Mouse (Mus musculus) midbrain, embryonic 11.5 days (tissue): Measurements from ENCODE around the gene Fam102a. TPM values are rescaled to one million over a fixed set of nuclear protein-coding genes. Genes with fewer than 3 reads are reported as not detected.

Experiments used
- ATAC-seq: fragments of 200-750 bp; cut with Nextera tagmentation; 2 replicates; pipeline ENCODE4 v1.8.0; 2017; ENCODE audit warnings: moderate TSS enrichment, moderate library complexity; ENCODE audit not compliant: low FRiP score
- DNase-seq: peaks from one replicate; pipeline ENCODE4 v3.0.0; 2015; ENCODE audit warnings: low spot score; ENCODE audit errors: missing footprints
- H3K27ac ChIP-seq: fragments of 300-500 bp; sonication (generic); 2 replicates; pipeline ENCODE4 v1.5.1; 2014; ENCODE audit warnings: low read depth, low read length
- H3K27me3 ChIP-seq: fragments of 300-500 bp; sonication (generic); 2 replicates; pipeline ENCODE4 v1.6.1; 2014; ENCODE audit warnings: mild to moderate bottlenecking, low read length, moderate library complexity, mixed read lengths; ENCODE audit not compliant: control insufficient read depth, insufficient read depth
- H3K36me3 ChIP-seq: fragments of 300-500 bp; sonication (generic); 2 replicates; pipeline ENCODE4 v1.6.1; 2014; ENCODE audit warnings: mild to moderate bottlenecking, low read length, moderate library complexity, mixed read lengths; ENCODE audit not compliant: control insufficient read depth, insufficient read depth
- H3K4me1 ChIP-seq: fragments of 300-500 bp; sonication (generic); 2 replicates; pipeline ENCODE4 v1.6.1; 2014; ENCODE audit warnings: low read length; ENCODE audit not compliant: control insufficient read depth, insufficient read depth
- H3K4me2 ChIP-seq: fragments of 300-500 bp; sonication (generic); 2 replicates; pipeline ENCODE4 v1.6.1; 2014; ENCODE audit warnings: mild to moderate bottlenecking, moderate library complexity
- H3K4me3 ChIP-seq: fragments of 300-500 bp; sonication (generic); 2 replicates; pipeline ENCODE4 v1.5.1; 2014; ENCODE audit warnings: low read depth, low read length
- H3K9ac ChIP-seq: fragments of 300-500 bp; sonication (generic); 2 replicates; pipeline ENCODE4 v1.6.1; 2014; ENCODE audit warnings: low read length
- H3K9me3 ChIP-seq: fragments of 300-500 bp; sonication (generic); 2 replicates; pipeline ENCODE4 v1.6.1; 2016; ENCODE audit warnings: low read length; ENCODE audit not compliant: control insufficient read depth
- WGBS: fragments of 180-500 bp; shearing (Covaris S2); extraction: QIAGEN DNeasy Blood & Tissue Kit; methylation state at CpG from one replicate; pipeline ENCODE4 v1.1.7; 2014; 5-methylcytosine and 5-hydroxymethylcytosine counted together
- polyA plus RNA-seq: library from polyadenylated mRNA; unstranded; fragments of >200 nt; fragmentation: Nextera tagmentation; extraction: Ambion mirVana; gene quantifications from 2 replicates; pipeline ENCODE4 v1.2.1, GENCODE M21; 2014

Gene Fam102a
- polyA plus RNA-seq, 1 experiment from 2014 or later, result 6.8 TPM

DNA sequence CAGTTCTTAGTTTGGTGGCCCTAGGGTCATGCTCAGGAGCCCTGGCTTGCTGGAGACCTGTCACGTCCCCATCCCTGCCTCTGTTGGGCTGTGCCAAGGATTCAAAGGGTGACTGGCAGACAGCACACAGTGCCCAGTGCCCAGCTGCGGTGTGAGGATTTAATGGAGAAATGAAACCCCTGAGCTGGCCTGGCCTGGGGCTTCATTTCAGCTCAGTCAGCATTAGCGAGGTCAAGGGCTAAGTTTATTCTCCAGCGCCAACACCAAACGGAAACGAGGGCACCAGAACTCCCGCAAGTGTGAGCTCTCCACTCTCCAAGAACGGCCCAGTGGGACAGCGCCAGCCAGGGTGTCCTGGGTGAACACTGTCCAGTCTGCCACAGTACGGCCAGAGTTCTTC, 55.1 kb downstream of the Fam102a start:
- WGBS, result 83% methylated on average over 10 of the region's 10 CpGs
- DNase-seq (no peak), ATAC-seq (no peak)
- Histone ChIP-seq H3K4me2 (no peak overlapping the region), H3K36me3 (no peaks in the 10 kb centered on the region), H3K9ac (no peak overlapping the region), H3K4me3 (no peak overlapping the region), H3K4me1 (peaks cover 8% of the 10 kb centered on the region), H3K27me3 (no peaks in the 10 kb centered on the region), H3K27ac (no peak overlapping the region), H3K9me3 (no peaks in the 10 kb centered on the region)

DNA sequence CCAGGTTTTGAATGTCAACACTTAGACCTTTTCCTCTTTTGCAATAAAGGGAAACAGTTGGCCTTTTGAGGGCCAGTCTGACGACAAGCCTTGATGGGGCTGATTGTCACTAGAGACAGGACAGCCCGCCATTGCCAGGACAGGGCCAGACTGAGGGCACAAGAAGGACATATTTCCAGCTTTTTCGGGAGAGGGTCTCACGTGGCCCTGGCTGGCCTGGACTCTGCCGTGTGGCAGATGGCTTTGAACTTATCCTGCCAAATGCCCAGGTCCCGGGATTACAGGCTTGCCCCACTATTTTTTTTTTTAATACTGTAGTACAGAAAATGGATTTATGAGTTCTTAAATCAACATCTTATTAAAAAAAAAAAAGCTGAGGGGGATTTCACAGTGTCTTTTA, 56.1 kb downstream of the Fam102a start:
- Histone ChIP-seq H3K9me3 (no peaks in the 10 kb centered on the region), H3K27me3 (no peaks in the 10 kb centered on the region), H3K4me2 (no peak overlapping the region), H3K27ac (no peak overlapping the region), H3K4me3 (no peak overlapping the region), H3K36me3 (no peaks in the 10 kb centered on the region), H3K9ac (no peak overlapping the region), H3K4me1 (peaks cover 8% of the 10 kb centered on the region)
- WGBS, result 75% methylated on average over 6 of the region's 6 CpGs
- ATAC-seq (no peak), DNase-seq (no peak)

DNA sequence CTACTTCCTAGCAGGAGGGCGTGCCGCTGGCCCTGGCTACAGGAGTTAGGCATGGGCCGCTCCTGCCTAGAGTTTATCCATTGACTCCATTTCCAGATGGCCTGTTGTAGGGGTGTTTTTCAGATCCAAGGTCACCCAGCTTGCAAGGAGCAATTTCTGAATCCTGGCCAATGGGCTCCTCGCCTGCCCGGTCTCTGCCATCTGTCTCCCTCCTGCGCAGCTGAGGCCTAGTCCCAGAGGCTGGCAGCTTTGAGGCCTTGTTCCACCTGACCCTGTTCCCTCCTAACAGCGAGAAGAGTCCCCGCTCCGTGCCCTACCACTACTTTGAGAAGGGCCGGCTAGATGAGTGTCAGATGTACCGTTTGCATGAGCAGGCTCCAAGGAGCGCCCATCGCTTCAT, 61.6 kb downstream of the Fam102a start:
- Histone ChIP-seq H3K9ac (no peak overlapping the region), H3K4me3 (no peak overlapping the region), H3K27me3 (no peaks in the 10 kb centered on the region), H3K4me1 (no peaks in the 10 kb centered on the region), H3K36me3 (no peaks in the 10 kb centered on the region), H3K9me3 (no peaks in the 10 kb centered on the region), H3K27ac (no peak overlapping the region), H3K4me2 (no peak overlapping the region)
- no peak for DNase-seq
- ATAC-seq, result no peak
- WGBS, result 94% methylated on average over 13 of the region's 13 CpGs

DNA sequence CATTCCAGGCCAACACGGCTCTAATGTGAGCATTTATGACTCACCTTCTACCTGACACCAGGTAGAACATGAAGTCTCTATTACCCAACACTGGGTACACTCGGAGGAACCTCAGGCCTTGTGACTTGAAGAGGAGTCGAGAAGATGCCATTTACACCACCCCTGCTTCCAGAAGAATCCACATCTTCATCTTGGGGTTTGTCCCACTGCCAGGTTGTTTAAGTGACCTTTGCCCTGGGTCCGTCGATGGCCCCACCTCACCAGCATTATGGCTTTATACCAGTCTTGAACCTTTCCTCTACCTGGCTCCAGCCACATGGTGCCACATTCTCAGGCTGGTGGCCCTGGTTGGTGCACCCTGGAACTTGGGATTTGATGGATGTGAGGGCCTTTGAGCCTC, 62.1 kb downstream of the Fam102a start:
- no peak overlapping the region for H3K4me2 ChIP-seq
- DNase-seq (no peak), ATAC-seq (no peak)
- H3K27ac ChIP-seq, result no peak overlapping the region
- H3K4me1 ChIP-seq, result no peaks in the 10 kb centered on the region
- no peaks in the 10 kb centered on the region for H3K36me3 ChIP-seq
- 84% methylated on average over 5 of the region's 5 CpGs for WGBS
- no peak overlapping the region for H3K9ac ChIP-seq
- H3K4me3 ChIP-seq, result no peak overlapping the region
- no peaks in the 10 kb centered on the region for H3K27me3 ChIP-seq
- no peaks in the 10 kb centered on the region for H3K9me3 ChIP-seq

DNA sequence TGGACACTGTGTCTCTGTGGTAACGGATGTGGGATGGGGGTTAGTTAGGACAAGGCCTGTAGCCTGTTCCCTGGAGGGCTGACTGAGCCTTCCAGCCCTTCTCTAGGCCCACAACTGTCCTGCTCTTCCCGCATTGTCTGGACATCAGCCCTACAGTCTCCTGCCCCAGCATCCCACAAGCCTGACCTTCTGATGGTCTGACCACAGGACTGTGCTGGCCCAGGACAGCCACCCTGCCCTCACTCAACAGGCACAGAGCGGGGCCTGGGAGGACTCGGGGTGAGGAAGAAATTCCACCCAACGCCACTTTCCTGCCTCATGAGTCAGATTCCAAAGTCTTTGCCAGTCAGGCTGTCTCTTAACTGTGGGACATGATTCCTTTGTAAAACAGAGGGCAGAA, 62.6 kb downstream of the Fam102a start:
- Histone ChIP-seq H3K36me3 (no peaks in the 10 kb centered on the region), H3K4me2 (no peak overlapping the region), H3K27me3 (no peaks in the 10 kb centered on the region), H3K27ac (no peak overlapping the region), H3K9me3 (no peaks in the 10 kb centered on the region), H3K9ac (no peak overlapping the region), H3K4me3 (no peak overlapping the region), H3K4me1 (no peaks in the 10 kb centered on the region)
- ATAC-seq (no peak), DNase-seq (no peak)
- WGBS, result 86% methylated on average over 5 of the region's 5 CpGs

DNA sequence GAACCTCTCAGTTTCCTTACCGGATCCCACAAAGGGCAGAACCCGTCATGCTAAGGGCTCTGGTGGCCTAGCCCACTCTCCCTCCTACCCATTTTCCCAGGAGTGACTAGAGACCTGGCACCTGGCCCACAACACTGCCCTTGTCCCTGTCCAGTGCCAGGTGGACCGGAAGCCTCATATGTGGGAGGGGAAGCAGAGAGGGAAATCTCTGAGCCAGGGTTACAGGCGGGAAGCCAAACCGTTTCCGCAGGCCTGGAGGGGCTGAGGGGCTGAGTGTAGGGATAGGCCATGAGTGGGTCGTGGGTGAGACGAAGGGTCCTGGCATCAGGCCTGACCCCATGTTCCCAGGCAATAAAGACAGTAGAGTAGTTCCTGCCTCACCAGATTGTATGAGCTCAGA, 63.4 kb downstream of the Fam102a start:
- Histone ChIP-seq H3K36me3 (no peaks in the 10 kb centered on the region), H3K4me3 (no peak overlapping the region), H3K27me3 (no peaks in the 10 kb centered on the region), H3K27ac (no peak overlapping the region), H3K9ac (no peak overlapping the region), H3K9me3 (no peaks in the 10 kb centered on the region), H3K4me1 (no peaks in the 10 kb centered on the region), H3K4me2 (no peak overlapping the region)
- no peak for ATAC-seq
- 91% methylated on average over 8 of the region's 8 CpGs for WGBS
- DNase-seq, result no peak

DNA sequence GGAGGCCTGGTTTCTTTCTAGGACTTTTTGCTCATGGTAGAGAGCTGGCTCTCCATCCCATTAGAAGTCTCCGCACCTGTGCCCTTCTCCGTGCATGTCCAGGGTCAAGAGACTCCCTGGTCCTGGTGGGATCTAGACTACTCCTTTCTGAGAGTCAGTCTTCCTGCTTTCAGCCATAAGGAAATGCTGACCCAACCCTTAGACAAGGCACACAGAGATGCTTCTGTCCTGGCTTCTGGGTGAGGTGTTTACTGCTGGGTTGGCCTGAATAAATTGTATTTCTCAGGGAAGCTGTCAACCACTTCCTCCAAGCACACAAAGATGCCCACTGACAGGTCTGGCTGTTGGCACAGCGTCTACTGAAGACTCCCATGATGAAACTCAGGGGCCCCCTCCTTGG, 64.3 kb downstream of the Fam102a start, which contains the start of gene St6galnac6:
Gene St6galnac6, plus strand, starts transcription at position 301 of the 400 bp plus-strand sequence.
- Histone ChIP-seq H3K9ac (no peak within 1 kb of the TSS), H3K27me3 (no peaks in the 10 kb centered on the region), H3K36me3 (no peaks in the 10 kb centered on the region), H3K9me3 (no peaks in the 10 kb centered on the region), H3K27ac (no peak within 1 kb of the TSS), H3K4me2 (no peak within 1 kb of the TSS), H3K4me3 (no peak within 1 kb of the TSS), H3K4me1 (no peaks in the 10 kb centered on the region)
- WGBS, result 83% methylated on average over 3 of the region's 3 CpGs
- no peak for DNase-seq
- no peak for ATAC-seq

DNA sequence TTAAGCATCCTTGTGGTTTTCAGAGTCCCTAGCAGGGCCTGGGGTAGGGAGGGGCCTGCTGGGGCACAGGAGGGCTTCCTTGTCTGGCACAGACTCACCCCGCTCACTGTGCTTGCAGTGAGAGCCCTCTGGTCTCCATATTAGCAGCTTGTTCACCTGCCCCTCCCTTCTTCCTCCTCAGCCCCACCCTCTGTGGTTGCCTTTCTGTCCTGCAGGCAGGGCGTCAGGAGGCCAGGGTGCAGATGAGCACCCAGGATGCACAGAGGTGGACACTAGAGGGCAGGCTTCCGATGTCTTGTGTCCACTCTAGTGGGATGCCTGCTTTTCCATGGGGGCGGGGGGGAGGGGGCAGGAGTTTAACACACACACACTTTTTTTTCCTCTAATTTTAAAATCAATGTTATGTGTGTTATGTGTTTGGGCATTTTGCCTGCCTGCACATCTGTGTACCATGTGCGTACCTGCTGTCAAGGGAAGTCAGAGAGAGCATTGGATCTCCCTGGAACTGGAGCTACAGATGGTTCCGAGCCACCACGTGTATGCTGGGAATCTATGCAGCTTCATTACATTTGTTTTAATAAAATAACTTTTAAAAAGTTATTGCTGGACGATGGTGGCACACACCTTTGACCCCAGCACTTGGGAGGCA, 66.4 kb downstream of the Fam102a start:
- Histone ChIP-seq H3K27ac (no peak overlapping the region), H3K27me3 (no peaks in the 10 kb centered on the region), H3K9me3 (no peaks in the 10 kb centered on the region), H3K36me3 (no peaks in the 10 kb centered on the region), H3K4me3 (no peak overlapping the region), H3K4me1 (no peaks in the 10 kb centered on the region), H3K4me2 (no peak overlapping the region), H3K9ac (no peak overlapping the region)
- DNase-seq (no peak), ATAC-seq (peak; percentile 60; the same call in 1 of the 2 replicates)
- WGBS, result 44% methylated on average over 8 of the region's 8 CpGs

DNA sequence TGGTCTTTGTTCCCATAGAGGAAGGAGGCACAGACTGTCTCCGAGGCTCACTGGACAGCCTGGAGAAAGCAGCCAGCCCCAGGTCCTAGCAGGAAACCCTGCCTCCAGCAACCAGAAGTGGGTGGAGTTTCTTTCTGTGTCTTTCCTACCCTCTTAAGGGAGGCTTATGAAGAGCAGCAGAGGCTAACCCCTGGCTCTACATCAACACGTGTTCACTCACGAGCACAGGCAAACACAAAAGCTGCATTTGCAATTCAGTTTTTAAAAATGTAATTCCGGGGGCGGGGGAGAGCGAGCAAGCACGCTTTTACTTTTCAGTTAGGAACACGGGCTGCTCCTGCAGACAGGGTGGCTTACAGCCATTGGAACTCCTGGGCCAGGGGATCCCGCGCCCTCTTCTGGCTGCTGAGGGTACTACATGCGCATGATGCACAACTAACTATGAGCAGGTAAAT, 67.5 kb downstream of the Fam102a start:
- Histone ChIP-seq H3K9ac (0 out of 2 replicates have a peak overlapping the region, but pooled peaks have one; percentile 6), H3K27ac (no peak overlapping the region), H3K27me3 (no peaks in the 10 kb centered on the region; the same call in 1 of the 2 replicates), H3K4me1 (peaks cover 7% of the 10 kb centered on the region), H3K9me3 (no peaks in the 10 kb centered on the region), H3K4me3 (peak overlapping the region; percentile 17), H3K4me2 (peak overlapping the region; percentile 31), H3K36me3 (no peaks in the 10 kb centered on the region)
- WGBS, result 0% methylated on average over 11 of the region's 11 CpGs
- ATAC-seq (0 out of 2 replicates have a peak, but pooled peaks have one; percentile 33), DNase-seq (peak; percentile 99)
